8 mouse cellular contexts compared by ENCODE assay signal in the genomic region with DNA sequence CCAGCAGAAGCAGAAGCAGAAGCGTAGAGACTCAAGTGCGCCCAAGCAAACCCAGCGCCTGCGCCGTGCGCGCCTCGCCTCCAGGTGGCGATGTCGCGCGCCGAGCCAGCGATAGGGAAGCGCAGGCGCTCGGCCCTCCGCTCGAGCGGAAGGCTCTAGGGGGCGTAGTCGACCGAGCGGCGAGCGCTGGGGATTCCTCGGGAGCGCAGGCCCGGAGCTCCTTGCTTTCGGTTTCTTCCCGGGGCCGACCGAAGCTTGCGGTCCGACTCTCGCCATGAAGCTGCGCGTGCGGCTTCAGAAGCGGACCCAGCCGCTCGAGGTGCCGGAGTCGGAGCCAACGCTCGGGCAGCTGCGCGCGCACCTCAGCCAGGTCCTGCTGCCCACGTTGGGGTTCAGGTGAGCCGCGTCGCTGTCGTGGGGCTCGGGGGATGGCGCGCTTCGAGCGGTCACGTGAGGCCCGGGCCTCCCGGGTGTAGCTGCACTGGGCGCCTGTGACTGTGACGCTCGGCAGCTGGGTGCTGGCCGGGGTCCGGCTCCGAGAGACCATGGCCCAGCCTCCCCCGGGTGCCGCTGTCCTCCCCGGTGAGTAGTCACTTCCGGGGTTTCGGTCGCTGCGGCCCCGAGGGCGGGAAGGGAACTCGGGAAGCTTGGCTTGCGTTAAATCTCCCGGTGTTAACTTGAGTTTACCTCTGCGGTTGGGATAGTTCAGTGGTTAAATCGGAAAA. TPM values are rescaled to one million over a fixed set of nuclear protein-coding genes. Genes with fewer than 3 reads are reported as not detected.
A peak's percentile ranks its signal among the peaks of the same experiment; 100 is the strongest.
DNase-seq lines count a peak whose midpoint lies in the region; ATAC-seq and TF ChIP-seq lines count a peak whose summit lies in the region.

A gene (plus strand): TSS at position 224 of the 725 bp plus-strand sequence.

- WGBS in heart, embryonic 10.5 days: under 1% methylated on average over 82 of the region's 82 CpGs
- WGBS in kidney, embryonic 15.5 days: under 1% methylated on average over 82 of the region's 82 CpGs

- no peak for TF ChIP-seq POLR2A in bone marrow macrophage, adult 2 months (IDR thresholded peaks at IDR 0.05; ENCODE audit: borderline replicate concordance, low read depth, low read length)
- TF ChIP-seq POLR2A in embryonic fibroblast, embryonic 13.5 days (IDR thresholded peaks at IDR 0.05; ENCODE audit: low read depth, low read length): no peak; the same call in 1 of the 2 replicates

- DNase-seq in A20 (ENCODE audit: low read depth, low spot score) (peak; percentile 95), liver (peak; percentile 94)
- peak; percentile 93 for DNase-seq in heart, embryonic 10.5 days (ENCODE audit: low spot score)
- peak; percentile 90 to 95 for DNase-seq in spleen, postnatal 4 days (ENCODE audit: low spot score in 2 of 2)

- peak within 1 kb of the TSS; percentile 76 for H3K4me3 ChIP-seq in bone marrow macrophage, adult 2 months (ENCODE audit: insufficient read depth, low read length)
- peak within 1 kb of the TSS; percentile 73 for H3K4me3 ChIP-seq in embryonic fibroblast, embryonic 13.5 days (ENCODE audit: insufficient read depth, low read length)
- H3K4me3 ChIP-seq in heart, embryonic 10.5 days: peak within 1 kb of the TSS; percentile 94
- peak within 1 kb of the TSS; percentile 67 for H3K4me3 ChIP-seq in kidney, embryonic 15.5 days (replicated peaks)

- H3K27me3 ChIP-seq in heart, embryonic 10.5 days (ENCODE audit: insufficient read depth, poor library complexity, severe bottlenecking): no peaks in the 10 kb centered on the region
- H3K27me3 ChIP-seq in kidney, embryonic 15.5 days: peaks cover 11% of the 10 kb centered on the region

- H3K36me3 ChIP-seq in heart, embryonic 10.5 days: no peaks in the 10 kb centered on the region
- H3K36me3 ChIP-seq in kidney, embryonic 15.5 days: peaks cover 14% of the 10 kb centered on the region; the same call in 1 of the 2 replicates

- ATAC-seq in kidney, embryonic 15.5 days (replicated peaks; ENCODE audit: low FRiP score): peak; percentile 95
- ATAC-seq in monocyte, adult 5-6 weeks (replicated peaks; ENCODE audit: insufficient number of reproducible peaks, low FRiP score, low TSS enrichment, poor library complexity, severe bottlenecking): peak; percentile 85

- peak; percentile 57; the same call in 1 of the 2 replicates for TF ChIP-seq CTCF in bone marrow macrophage, adult 2 months (IDR thresholded peaks at IDR 0.05; ENCODE audit: low read depth, low read length)
- TF ChIP-seq CTCF in embryonic fibroblast, embryonic 13.5 days (IDR thresholded peaks at IDR 0.05; ENCODE audit: borderline replicate concordance, insufficient read depth, low read length): peak; percentile 90

- peak within 1 kb of the TSS; percentile 81 for H3K9ac ChIP-seq in kidney, embryonic 15.5 days

- no peaks in the 10 kb centered on the region for H3K9me3 ChIP-seq in heart, embryonic 10.5 days
- no peaks in the 10 kb centered on the region for H3K9me3 ChIP-seq in kidney, embryonic 15.5 days (replicated peaks)

- peaks cover 3% of the 10 kb centered on the region; the same call in 1 of the 2 replicates for H3K4me1 ChIP-seq in bone marrow macrophage, adult 2 months (ENCODE audit: control insufficient read depth, insufficient read depth, low read length)
- H3K4me1 ChIP-seq in embryonic fibroblast, embryonic 13.5 days (ENCODE audit: control insufficient read depth, insufficient read depth, low read length): 0 out of 2 replicates have a peak, but pooled peaks cover 2% of the 10 kb centered on the region
- 0 out of 2 replicates have a peak, but pooled peaks cover 4% of the 10 kb centered on the region for H3K4me1 ChIP-seq in heart, embryonic 10.5 days
- H3K4me1 ChIP-seq in kidney, embryonic 15.5 days: peaks cover 19% of the 10 kb centered on the region

- peak within 1 kb of the TSS; percentile 62 for H3K4me2 ChIP-seq in kidney, embryonic 15.5 days

- H3K27ac ChIP-seq in bone marrow macrophage, adult 2 months (ENCODE audit: insufficient read depth, low read depth, low read length): peak within 1 kb of the TSS; percentile 57
- H3K27ac ChIP-seq in embryonic fibroblast, embryonic 13.5 days (ENCODE audit: insufficient read depth, low read length): peak within 1 kb of the TSS; percentile 47
- peak within 1 kb of the TSS; percentile 97 for H3K27ac ChIP-seq in heart, embryonic 10.5 days
- H3K27ac ChIP-seq in kidney, embryonic 15.5 days: peak within 1 kb of the TSS; percentile 95

RNA-seq across cellular contexts. Expression of the gene that starts here (rescaled TPM):
- 22.8 and 28.3 TPM in 2 replicates for polyA plus RNA-seq in bone marrow macrophage, adult 2 months (2012; ENCODE audit: insufficient read depth, insufficient read length, missing spikeins)
- polyA plus RNA-seq in embryonic fibroblast, embryonic 13.5 days (2011; ENCODE audit: insufficient read length, low read depth, missing spikeins): 14.3 and 15.5 TPM in 2 replicates
- polyA plus RNA-seq in heart, embryonic 10.5 days (2016; fragmentation: Nextera tagmentation; extraction: Ambion mirVana): 22.5 and 28.1 TPM in 2 replicates
- polyA plus RNA-seq in kidney, embryonic 15.5 days (2015; fragmentation: Nextera tagmentation; extraction: Ambion mirVana): 36.0 and 36.7 TPM in 2 replicates
- 12.6 to 20.6 TPM (median 16.5 TPM) in 3 replicates for total RNA-seq in monocyte, adult 5-6 weeks (2017)

Comparison
In these comparisons a context has a peak if more than half of its experiments do, and no peak if none do; other contexts are left out.
1. Peak in every context shown above with its lines: DNase-seq, ATAC-seq, H3K4me3 ChIP-seq and H3K27ac ChIP-seq.
2. H3K27ac ChIP-seq: peak in every context shown above with its lines; median percentile 97 in heart, embryonic 10.5 days; 95 in kidney, embryonic 15.5 days; 57 in bone marrow macrophage, adult 2 months; 47 in embryonic fibroblast, embryonic 13.5 days.